Mouse (Mus musculus) midbrain, embryonic 11.5 days (tissue): ENCODE measurements around the gene Sema5b. TPM values are rescaled to one million over a fixed set of nuclear protein-coding genes. Genes with fewer than 3 reads are reported as not detected.

Source experiments
- ATAC-seq: fragments of 200-750 bp; cut with Nextera tagmentation; 2 replicates; pipeline ENCODE4 v1.8.0; 2017; ENCODE audit warnings: moderate TSS enrichment, moderate library complexity; ENCODE audit not compliant: low FRiP score
- DNase-seq: peaks from one replicate; pipeline ENCODE4 v3.0.0; 2015; ENCODE audit warnings: low spot score; ENCODE audit errors: missing footprints
- H3K27ac ChIP-seq: fragments of 300-500 bp; sonication (generic); 2 replicates; pipeline ENCODE4 v1.5.1; 2014; ENCODE audit warnings: low read depth, low read length
- H3K27me3 ChIP-seq: fragments of 300-500 bp; sonication (generic); 2 replicates; pipeline ENCODE4 v1.6.1; 2014; ENCODE audit warnings: mild to moderate bottlenecking, low read length, moderate library complexity, mixed read lengths; ENCODE audit not compliant: control insufficient read depth, insufficient read depth
- H3K36me3 ChIP-seq: fragments of 300-500 bp; sonication (generic); 2 replicates; pipeline ENCODE4 v1.6.1; 2014; ENCODE audit warnings: mild to moderate bottlenecking, low read length, moderate library complexity, mixed read lengths; ENCODE audit not compliant: control insufficient read depth, insufficient read depth
- H3K4me1 ChIP-seq: fragments of 300-500 bp; sonication (generic); 2 replicates; pipeline ENCODE4 v1.6.1; 2014; ENCODE audit warnings: low read length; ENCODE audit not compliant: control insufficient read depth, insufficient read depth
- H3K4me2 ChIP-seq: fragments of 300-500 bp; sonication (generic); 2 replicates; pipeline ENCODE4 v1.6.1; 2014; ENCODE audit warnings: mild to moderate bottlenecking, moderate library complexity
- H3K4me3 ChIP-seq: fragments of 300-500 bp; sonication (generic); 2 replicates; pipeline ENCODE4 v1.5.1; 2014; ENCODE audit warnings: low read depth, low read length
- H3K9ac ChIP-seq: fragments of 300-500 bp; sonication (generic); 2 replicates; pipeline ENCODE4 v1.6.1; 2014; ENCODE audit warnings: low read length
- H3K9me3 ChIP-seq: fragments of 300-500 bp; sonication (generic); 2 replicates; pipeline ENCODE4 v1.6.1; 2016; ENCODE audit warnings: low read length; ENCODE audit not compliant: control insufficient read depth
- WGBS: fragments of 180-500 bp; shearing (Covaris S2); extraction: QIAGEN DNeasy Blood & Tissue Kit; methylation state at CpG from one replicate; pipeline ENCODE4 v1.1.7; 2014; 5-methylcytosine and 5-hydroxymethylcytosine counted together
- polyA plus RNA-seq: library from polyadenylated mRNA; unstranded; fragments of >200 nt; fragmentation: Nextera tagmentation; extraction: Ambion mirVana; gene quantifications from 2 replicates; pipeline ENCODE4 v1.2.1, GENCODE M21; 2014

Sema5b gene
- polyA plus RNA-seq, 1 experiment from 2014 or later: 31.1 TPM

GRCm38 (mm10) chr16:35694250-35694846 lies 153.4 kb downstream of the Sema5b start:
- ATAC-seq (no peak), DNase-seq (no peak)
- Histone ChIP-seq H3K4me3 (no peak overlapping the region), H3K9ac (no peak overlapping the region), H3K27ac (no peak overlapping the region), H3K4me1 (no peaks in the 10 kb centered on the region), H3K9me3 (no peaks in the 10 kb centered on the region), H3K36me3 (no peaks in the 10 kb centered on the region), H3K4me2 (no peak overlapping the region), H3K27me3 (no peaks in the 10 kb centered on the region)
- WGBS: 92% methylated on average over 13 of the region's 13 CpGs

- DNase-seq: no peak
- 88% methylated on average over 2 of the region's 2 CpGs for WGBS
- H3K4me1 ChIP-seq: no peaks in the 10 kb centered on the region
Measured at GRCm38 (mm10) chr16:35696103-35696502, 155.2 kb downstream of the Sema5b start.

GRCm38 (mm10) chr16:35701823-35702222 lies 160.9 kb downstream of the Sema5b start:
- Histone ChIP-seq H3K4me2 (no peak overlapping the region), H3K4me1 (no peaks in the 10 kb centered on the region), H3K9me3 (no peaks in the 10 kb centered on the region), H3K27me3 (no peaks in the 10 kb centered on the region), H3K9ac (no peak overlapping the region), H3K36me3 (no peaks in the 10 kb centered on the region), H3K27ac (no peak overlapping the region), H3K4me3 (no peak overlapping the region)
- ATAC-seq: no peak
- 64% methylated on average over 11 of the region's 11 CpGs for WGBS
- DNase-seq: no peak

More at GRCm38 (mm10) chr16:35696103-35696502, 155.2 kb downstream of the Sema5b start:
- no peaks in the 10 kb centered on the region for H3K27me3 ChIP-seq
- no peak overlapping the region for H3K4me2 ChIP-seq
- H3K4me3 ChIP-seq: no peak overlapping the region
- H3K9ac ChIP-seq: no peak overlapping the region
- H3K36me3 ChIP-seq: no peaks in the 10 kb centered on the region
- ATAC-seq: no peak
- H3K9me3 ChIP-seq: no peaks in the 10 kb centered on the region
- H3K27ac ChIP-seq: no peak overlapping the region

- no peaks in the 10 kb centered on the region for H3K4me1 ChIP-seq
- no peaks in the 10 kb centered on the region for H3K9me3 ChIP-seq
- no peaks in the 10 kb centered on the region for H3K27me3 ChIP-seq
- DNase-seq: no peak
- no peak overlapping the region for H3K4me2 ChIP-seq
- H3K27ac ChIP-seq: no peak overlapping the region
- H3K4me3 ChIP-seq: no peak overlapping the region
- 71% methylated on average over 16 of the region's 16 CpGs for WGBS
- no peaks in the 10 kb centered on the region for H3K36me3 ChIP-seq
- ATAC-seq: no peak
- no peak overlapping the region for H3K9ac ChIP-seq
Measured at GRCm38 (mm10) chr16:35703763-35704679, 163.1 kb downstream of the Sema5b start.

- no peak overlapping the region for H3K4me2 ChIP-seq
- no peaks in the 10 kb centered on the region for H3K9me3 ChIP-seq
- H3K4me3 ChIP-seq: no peak overlapping the region
- ATAC-seq (no peak), DNase-seq (no peak)
- no peaks in the 10 kb centered on the region for H3K27me3 ChIP-seq
- 71% methylated on average over 14 of the region's 14 CpGs for WGBS
- H3K36me3 ChIP-seq: no peaks in the 10 kb centered on the region
- H3K9ac ChIP-seq: no peak overlapping the region
- H3K27ac ChIP-seq: no peak overlapping the region
- H3K4me1 ChIP-seq: no peaks in the 10 kb centered on the region
Measured at GRCm38 (mm10) chr16:35704796-35705195, 163.9 kb downstream of the Sema5b start.

- no peak overlapping the region for H3K27ac ChIP-seq
- no peak overlapping the region for H3K4me2 ChIP-seq
- ATAC-seq (no peak), DNase-seq (no peak)
- no peaks in the 10 kb centered on the region for H3K36me3 ChIP-seq
- H3K4me3 ChIP-seq: no peak overlapping the region
- no peaks in the 10 kb centered on the region for H3K27me3 ChIP-seq
- H3K4me1 ChIP-seq: 0 out of 2 replicates have a peak, but pooled peaks cover 2% of the 10 kb centered on the region
- H3K9ac ChIP-seq: no peak overlapping the region
- WGBS: 94% methylated on average over 5 of the region's 5 CpGs
- no peaks in the 10 kb centered on the region for H3K9me3 ChIP-seq
Measured at GRCm38 (mm10) chr16:35707004-35707403, 166.1 kb downstream of the Sema5b start.

GRCm38 (mm10) chr16:35711004-35711403 lies 170.1 kb downstream of the Sema5b start:
- ATAC-seq: no peak
- WGBS: 83% methylated on average over 7 of the region's 7 CpGs
- DNase-seq: no peak

GRCm38 (mm10) chr16:35713606-35714005 lies 172.7 kb downstream of the Sema5b start:
- no peak overlapping the region for H3K9ac ChIP-seq
- 85% methylated on average over 7 of the region's 7 CpGs for WGBS
- no peak overlapping the region for H3K4me2 ChIP-seq
- DNase-seq: no peak
- no peak for ATAC-seq
- no peaks in the 10 kb centered on the region for H3K9me3 ChIP-seq
- H3K27me3 ChIP-seq: no peaks in the 10 kb centered on the region
- no peaks in the 10 kb centered on the region for H3K36me3 ChIP-seq
- H3K4me3 ChIP-seq: no peak overlapping the region
- no peak overlapping the region for H3K27ac ChIP-seq
- H3K4me1 ChIP-seq: 0 out of 2 replicates have a peak, but pooled peaks cover 2% of the 10 kb centered on the region

More at GRCm38 (mm10) chr16:35711004-35711403, 170.1 kb downstream of the Sema5b start:
- H3K4me2 ChIP-seq: no peak overlapping the region
- no peak overlapping the region for H3K27ac ChIP-seq
- no peaks in the 10 kb centered on the region for H3K36me3 ChIP-seq
- H3K4me1 ChIP-seq: 0 out of 2 replicates have a peak, but pooled peaks cover 2% of the 10 kb centered on the region
- no peaks in the 10 kb centered on the region for H3K27me3 ChIP-seq
- H3K9ac ChIP-seq: no peak overlapping the region
- no peaks in the 10 kb centered on the region for H3K9me3 ChIP-seq
- H3K4me3 ChIP-seq: no peak overlapping the region
